Mouse (Mus musculus) frontal cortex, adult (tissue): ENCODE measurements around the gene 4933407L21Rik.
A peak's percentile ranks its signal among the peaks of the same experiment; 100 is the strongest.
"Not testable (repeated sequence)": the region's sequence is repeated elsewhere in the genome, so short reads cannot be mapped to it uniquely, and the experiment has no call there.

Experiments
- ATAC-seq: cut with Nextera tagmentation; 2 replicates; pipeline ENCODE4 v1.9.2; 2017; ENCODE audit warnings: mild to moderate bottlenecking, moderate library complexity, mixed read lengths; ENCODE audit not compliant: low TSS enrichment

Gene 4933407L21Rik

DNA sequence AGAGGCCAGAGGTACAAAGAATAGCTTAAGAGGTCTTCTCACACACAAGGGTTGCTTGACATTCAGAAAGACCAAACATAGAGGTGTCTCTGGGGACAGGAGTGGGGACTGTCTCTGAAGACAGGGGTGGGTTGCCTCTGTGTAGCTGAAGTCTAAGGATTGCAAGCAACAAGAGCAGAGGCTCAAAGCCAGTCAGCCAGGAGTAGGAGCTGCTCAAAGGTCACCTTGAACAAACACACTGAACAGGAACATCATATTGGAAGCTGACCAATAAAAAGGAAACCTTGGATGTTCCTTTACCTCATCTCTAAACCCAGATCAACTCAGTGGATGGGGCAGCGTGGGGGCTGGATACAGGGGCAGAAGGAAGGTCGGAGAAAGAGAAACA lies 31.6 kb downstream of the 4933407L21Rik start:
- ATAC-seq: no peak

DNA sequence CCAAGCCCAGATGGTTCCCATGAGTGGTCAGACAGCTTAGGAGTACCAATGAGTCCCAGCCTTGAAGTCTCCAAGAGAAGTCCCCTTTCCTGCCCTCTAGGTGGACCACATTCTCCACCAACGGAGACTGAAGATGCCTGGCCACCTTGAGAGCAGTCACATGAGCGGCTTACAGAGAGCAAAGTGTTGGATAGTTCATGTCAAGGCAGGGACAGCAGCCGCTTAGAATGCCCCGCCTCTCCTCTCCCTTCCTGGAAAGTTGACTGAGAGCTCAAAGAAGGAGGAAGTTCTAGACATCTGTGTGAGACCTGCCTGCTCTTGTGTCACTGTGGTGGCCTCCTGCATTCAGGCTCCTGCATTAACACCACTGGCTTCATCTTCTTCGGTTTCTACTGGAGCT lies 32.6 kb downstream of the 4933407L21Rik start, which contains the start of gene Gpr55:
Gene Gpr55 (minus strand): TSS at position 135 of the 400 bp plus-strand sequence.
- ATAC-seq: no peak

DNA sequence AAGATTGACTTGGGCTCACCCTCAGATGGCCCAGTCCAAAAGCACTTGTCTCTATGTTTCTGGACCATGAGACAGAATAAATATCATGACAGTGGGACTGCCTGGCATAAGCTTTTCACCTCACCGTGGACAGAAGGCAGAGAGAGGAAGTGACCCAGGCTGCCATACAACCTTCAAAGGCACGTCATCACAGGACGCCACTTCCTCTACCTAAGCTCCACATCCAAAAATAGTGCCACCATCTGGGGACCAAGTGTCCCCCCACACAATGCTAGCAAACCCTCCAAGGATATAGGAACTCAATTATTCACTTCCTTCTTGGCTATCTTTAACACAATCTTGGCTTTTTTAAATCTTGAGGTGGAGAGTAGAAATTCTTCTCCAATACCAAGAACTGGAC lies 33.8 kb downstream of the 4933407L21Rik start:
- no peak for ATAC-seq

DNA sequence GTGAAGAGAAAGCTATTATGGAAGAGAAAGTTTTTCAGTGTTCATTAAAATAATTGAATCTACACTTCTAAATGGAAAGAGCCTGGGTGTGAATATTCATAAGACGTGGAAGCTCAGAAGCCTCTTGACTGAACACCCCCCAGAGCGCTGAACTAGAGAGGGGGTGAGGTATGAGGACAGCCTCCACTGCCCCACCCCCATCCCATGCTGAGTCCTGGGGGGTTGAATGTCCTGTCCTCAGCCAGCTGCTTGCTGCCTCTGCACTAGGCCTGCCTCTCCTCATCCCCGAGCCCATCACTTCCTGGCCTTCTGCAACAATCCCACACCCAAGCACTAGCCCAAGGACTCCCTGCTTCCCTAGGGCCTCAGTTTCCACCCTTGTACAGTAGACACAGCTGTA lies 37.6 kb downstream of the 4933407L21Rik start:
- ATAC-seq: peak; percentile 44; the same call in 1 of the 2 replicates

DNA sequence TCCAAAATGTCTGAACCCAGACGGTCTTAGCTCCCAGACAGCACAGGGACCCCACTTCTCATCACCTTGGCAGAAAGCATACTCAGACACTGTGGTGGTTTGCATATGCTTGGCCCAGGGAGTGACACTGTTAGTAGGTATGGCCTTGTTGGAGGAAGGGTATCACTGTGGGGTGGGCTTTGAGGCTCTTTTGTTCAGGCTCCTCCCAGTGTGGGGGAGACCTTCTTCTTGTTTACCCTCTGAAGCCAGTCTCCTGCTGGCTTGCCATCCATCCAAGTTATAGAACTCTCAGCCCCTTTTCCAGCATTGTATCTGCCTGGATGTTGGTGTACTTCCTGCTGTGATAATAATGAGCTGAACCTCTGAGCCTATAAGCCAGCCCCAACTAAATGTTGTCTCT lies 40.8 kb downstream of the 4933407L21Rik start:
- no peak for ATAC-seq

DNA sequence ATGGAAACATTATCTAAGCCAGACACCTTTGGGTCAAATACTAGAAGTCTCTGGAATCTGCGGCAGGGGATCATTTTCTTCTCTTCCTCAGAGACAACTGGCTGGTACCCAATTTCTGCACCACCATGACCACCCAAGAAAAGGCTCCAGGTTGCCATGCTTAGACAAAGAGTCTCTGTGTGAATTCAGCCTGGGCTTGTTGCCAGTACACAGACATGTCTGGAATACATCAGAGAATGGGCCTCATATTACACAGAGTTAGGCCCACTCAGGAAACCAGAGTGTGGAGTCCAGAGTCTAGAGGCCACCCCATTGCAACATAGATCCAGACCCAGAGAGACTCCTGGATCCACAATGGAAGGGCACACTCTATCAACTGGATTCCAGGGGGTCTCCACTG lies 41.2 kb downstream of the 4933407L21Rik start:
- no peak for ATAC-seq

DNA sequence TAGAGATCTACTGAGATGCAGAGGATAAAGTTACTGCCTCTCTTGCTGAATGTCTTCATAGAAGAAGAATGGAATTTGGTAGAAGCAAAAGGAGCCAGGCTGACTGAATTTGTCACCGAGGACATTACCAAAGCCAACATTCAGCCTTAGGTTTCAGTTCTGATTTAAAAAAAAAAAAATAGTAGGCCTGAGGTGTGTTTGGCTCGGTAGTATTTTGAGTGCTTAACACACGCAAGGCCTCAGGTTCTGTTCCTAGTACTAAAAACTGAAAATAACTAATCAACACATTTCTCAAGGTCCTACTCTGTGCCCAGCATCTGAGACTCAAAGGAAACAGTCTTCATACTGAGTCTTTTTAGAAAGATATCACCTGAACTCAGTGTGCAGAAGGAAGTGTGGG lies 42.8 kb downstream of the 4933407L21Rik start:
- ATAC-seq: no peak

DNA sequence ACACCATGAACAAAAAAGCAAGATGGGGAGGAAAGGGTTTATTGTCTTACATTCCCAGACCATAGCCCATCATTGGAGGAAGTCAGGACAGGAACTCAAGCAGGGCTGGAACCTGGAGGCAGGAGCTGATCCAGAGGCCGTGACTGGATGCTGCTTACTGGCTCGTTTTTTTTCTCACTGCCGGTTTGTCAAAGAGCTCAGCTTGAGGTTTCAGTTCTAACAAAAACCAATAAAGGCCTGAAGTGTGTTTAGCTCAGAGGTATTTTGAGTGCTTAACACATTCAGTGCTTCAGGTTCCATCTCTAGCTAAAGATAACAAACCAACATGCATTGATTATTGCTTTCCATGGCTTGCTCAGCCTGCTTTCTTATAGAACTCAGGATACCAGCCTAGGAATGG lies 44.1 kb downstream of the 4933407L21Rik start:
- ATAC-seq: no peak

DNA sequence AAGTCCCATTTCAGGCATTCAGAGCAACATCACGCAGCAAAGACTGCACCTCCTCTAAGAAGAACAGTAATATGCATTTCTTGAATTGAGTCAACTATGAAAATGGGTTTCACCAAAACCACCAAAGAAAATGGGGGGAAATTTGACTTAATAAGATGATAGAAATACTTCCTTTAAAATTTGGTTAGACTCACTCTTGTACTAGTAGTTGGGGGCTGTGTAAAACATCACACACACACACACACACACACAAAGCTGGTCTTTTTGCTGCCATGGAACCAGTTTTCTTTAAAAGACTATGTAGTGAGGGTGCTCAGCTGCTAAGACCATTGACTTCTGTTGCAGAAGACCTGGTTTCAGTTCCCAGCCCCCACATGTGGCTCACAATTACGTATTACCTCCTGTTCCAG lies 45.2 kb downstream of the 4933407L21Rik start:
- ATAC-seq: no peak

DNA sequence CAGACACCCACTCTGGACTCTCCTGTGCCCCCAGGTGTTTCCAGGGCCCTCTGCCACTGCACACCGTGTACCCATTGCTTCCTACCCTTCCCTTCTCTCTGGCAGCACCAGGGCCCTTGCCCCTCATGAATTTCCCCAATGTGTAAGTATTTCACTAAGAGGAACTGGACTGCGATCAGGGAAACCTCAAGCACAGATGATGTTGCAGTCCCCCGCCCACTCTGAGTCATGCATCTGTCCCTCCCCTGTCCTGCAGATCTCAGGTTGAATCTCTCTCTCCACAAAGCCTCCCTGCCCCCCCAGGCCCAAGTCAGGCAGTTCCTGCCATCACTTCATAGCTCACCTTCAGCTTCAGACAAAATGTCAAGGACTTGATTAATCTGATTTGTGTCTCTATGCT lies 49.4 kb downstream of the 4933407L21Rik start:
- ATAC-seq: no peak

DNA sequence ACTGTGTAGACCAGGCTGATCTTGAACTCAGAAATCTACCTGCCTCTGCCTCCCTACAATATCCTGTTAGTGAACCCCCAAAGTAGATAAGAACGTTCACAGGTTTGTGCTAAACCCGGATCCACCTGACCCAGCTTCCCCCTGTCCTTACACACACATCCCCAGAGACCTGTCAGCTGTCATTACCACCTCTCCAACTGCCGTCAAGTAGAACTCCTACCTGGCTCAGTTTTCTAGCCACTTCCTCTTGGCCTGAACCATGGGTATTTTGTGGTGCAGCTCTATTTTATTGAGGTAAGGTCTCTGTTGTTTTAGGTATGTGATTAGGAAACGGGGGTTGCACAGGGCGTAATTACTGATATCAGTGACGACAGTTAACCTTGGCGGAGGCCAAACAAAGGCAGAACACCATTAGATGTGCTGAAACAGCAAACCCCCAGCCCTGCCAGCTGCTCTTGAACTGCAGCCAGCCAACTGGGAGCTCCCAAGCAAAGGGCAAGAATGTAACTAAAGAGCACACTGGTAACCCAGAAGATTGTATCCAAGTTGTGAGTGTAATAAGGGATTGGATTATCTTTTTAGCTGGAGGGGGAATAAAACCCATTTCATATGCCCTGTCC lies 53.6 kb downstream of the 4933407L21Rik start:
- no peak for ATAC-seq

DNA sequence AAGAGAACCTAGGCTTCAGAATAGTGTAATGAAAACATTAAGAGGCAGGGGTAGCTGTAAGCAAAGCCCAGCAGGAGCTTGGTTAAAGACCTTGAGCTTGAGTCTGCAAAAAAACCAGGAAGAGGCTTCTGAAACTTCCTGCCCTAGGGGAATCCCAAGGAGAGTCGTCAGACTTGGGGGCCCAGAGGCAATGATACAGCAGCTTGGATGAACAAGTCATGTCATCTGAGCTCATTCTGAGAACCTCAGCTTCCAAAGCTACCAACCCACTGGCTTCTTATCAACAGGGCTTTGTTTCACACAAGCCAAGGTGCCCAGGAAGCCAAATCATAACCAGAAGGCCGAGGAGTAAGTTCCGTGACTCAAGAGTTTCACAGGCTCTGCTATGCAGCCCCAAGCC lies 57.5 kb downstream of the 4933407L21Rik start:
- no peak for ATAC-seq

DNA sequence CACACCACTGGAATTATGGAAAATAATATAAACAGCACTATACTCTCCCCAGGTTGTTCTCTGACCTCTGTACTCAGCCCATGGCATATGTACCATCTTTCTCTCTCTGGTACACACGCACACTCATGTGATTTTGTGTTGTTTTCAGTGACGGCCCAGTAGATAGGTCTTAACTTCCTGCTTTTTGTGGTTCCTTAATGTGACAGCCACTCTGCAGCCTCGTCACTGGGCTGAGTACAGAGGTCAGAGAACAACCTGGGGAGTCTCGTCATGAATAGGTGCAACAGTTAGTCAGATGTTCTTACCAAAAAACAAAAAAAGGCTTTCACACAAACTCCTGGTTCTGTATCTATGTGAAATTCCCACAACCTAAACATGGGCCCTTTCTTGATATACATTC lies 60.1 kb downstream of the 4933407L21Rik start:
- ATAC-seq: no peak

DNA sequence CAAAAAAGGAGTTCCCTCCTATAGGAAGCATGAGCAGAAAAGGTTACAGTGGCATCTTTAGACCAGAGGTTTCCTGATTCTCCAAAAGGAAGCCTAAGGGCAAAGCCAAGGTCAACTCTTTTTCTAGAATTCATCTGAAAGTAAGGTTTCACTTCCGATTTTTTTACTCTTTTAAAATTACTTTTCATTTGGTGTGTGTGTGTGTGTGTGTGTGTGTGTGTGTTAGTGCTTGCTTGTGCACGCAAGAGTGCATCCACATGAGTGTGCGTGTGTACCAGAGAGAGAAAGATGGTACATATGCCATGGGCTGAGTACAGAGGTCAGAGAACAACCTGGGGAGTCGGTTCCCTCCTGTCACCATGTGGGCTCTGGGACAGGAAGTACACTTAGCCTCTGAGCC lies 60.6 kb downstream of the 4933407L21Rik start:
- ATAC-seq: not testable (repeated sequence)
